Mouse (Mus musculus): ENCODE results near the gene Ifi47.

- TF ChIP-seq CTCF (IDR thresholded peaks at IDR 0.05; ENCODE audit: insufficient read depth, low read depth, low read length), result no peak
- TF ChIP-seq POLR2A (IDR thresholded peaks at IDR 0.05; ENCODE audit: insufficient read depth, low read depth, low read length), result no peak
These were observed 8.0 kb upstream of the Ifi47 start for GRCm38 (mm10) chr11:49068358-49068757.

Measured in olfactory bulb, adult 2 months (tissue).